ENCODE assay signal across 8 mouse cellular contexts in the genomic region with DNA sequence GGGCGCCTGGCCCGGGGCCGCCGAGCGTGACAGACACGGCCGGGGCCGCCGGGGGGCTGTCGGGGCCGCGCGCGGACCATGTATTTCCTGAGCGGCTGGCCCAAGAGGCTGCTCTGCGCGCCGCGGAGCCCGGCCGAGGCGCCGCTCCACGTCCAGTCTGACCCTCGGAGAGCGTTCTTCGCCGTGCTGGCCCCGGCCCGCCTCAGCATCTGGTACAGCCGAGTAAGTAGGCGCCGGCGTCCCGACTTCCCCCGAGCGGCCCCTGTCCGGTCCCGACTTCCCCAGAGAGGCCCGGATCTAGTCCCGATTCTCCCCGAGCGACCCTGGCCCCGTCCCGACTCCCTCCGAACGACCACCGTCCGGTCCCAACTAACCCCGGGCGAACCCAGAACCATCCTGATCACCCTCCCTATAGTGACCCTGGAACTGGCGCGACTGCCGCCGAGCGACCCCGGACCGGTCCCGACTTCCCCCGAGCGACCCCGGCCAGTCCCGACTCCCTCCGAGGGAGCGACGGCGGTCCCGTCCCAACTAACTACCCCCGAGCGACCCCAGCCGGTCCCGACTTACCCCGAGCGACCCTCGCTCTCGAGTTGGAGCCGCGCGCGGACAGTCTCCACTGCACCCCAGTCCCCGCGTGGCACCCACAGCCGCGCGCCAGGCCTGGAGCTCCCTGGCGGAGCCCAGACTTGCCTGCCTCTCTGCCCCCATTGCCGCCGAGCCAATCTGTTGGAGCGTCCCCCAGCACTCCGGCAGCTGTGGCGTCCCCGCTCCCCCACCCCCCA. TPM values are rescaled to one million over a fixed set of nuclear protein-coding genes. Genes with fewer than 3 reads are reported as not detected.
DNase-seq lines count a peak whose midpoint lies in the region; ATAC-seq and TF ChIP-seq lines count a peak whose summit lies in the region.

No protein-coding gene starts in this region.

- peak overlapping the region; percentile 87 for H3K4me3 ChIP-seq in intestine, embryonic 14.5 days (ENCODE audit: low read depth, low read length)
- peak overlapping the region; percentile 88 for H3K4me3 ChIP-seq in limb, embryonic 13.5 days
- H3K4me3 ChIP-seq in midbrain, embryonic 15.5 days: peak overlapping the region; percentile 84
- H3K4me3 ChIP-seq in stomach, postnatal 0 days (ENCODE audit: low read depth, low read length): peak overlapping the region; percentile 95

- no peak for TF ChIP-seq CTCF in stomach, postnatal 0 days (IDR thresholded peaks at IDR 0.05; ENCODE audit: low read depth)

- DNase-seq in ovary, postnatal 36 days (ENCODE audit: low spot score): peak; percentile 62
- no peak for DNase-seq in ovary, adult 18-20 months (ENCODE audit: low spot score)
- DNase-seq in cerebellum, adult 9-11 months: peak; percentile 68
- DNase-seq in frontal cortex, postnatal 36 days (ENCODE audit: low spot score in 2 of 2): peak; percentile 23 to 28
- peak; percentile 91 for DNase-seq in intestine, embryonic 14.5 days (ENCODE audit: low spot score)
- DNase-seq in stomach, postnatal 0 days (ENCODE audit: low spot score): peak; percentile 64

- under 1% methylated on average over 90 of the region's 92 CpGs for WGBS in intestine, embryonic 14.5 days
- WGBS in limb, embryonic 13.5 days: under 1% methylated on average over 88 of the region's 92 CpGs
- under 1% methylated on average over 89 of the region's 92 CpGs for WGBS in midbrain, embryonic 15.5 days
- WGBS in stomach, postnatal 0 days: under 1% methylated on average over 76 of the region's 92 CpGs

- no peaks in the 10 kb centered on the region for H3K27me3 ChIP-seq in intestine, embryonic 14.5 days (replicated peaks; ENCODE audit: control insufficient read depth, insufficient read depth, low read length)
- no peaks in the 10 kb centered on the region for H3K27me3 ChIP-seq in limb, embryonic 13.5 days
- no peaks in the 10 kb centered on the region for H3K27me3 ChIP-seq in midbrain, embryonic 15.5 days (replicated peaks)
- H3K27me3 ChIP-seq in stomach, postnatal 0 days (ENCODE audit: control insufficient read depth, insufficient read depth, low read length): no peaks in the 10 kb centered on the region

- peak overlapping the region; percentile 93 for H3K9ac ChIP-seq in intestine, embryonic 14.5 days (ENCODE audit: low read length)
- H3K9ac ChIP-seq in limb, embryonic 13.5 days: peak overlapping the region; percentile 94
- H3K9ac ChIP-seq in midbrain, embryonic 15.5 days: peak overlapping the region; percentile 67
- peak overlapping the region; percentile 94 for H3K9ac ChIP-seq in stomach, postnatal 0 days (ENCODE audit: low read length)

- H3K27ac ChIP-seq in intestine, embryonic 14.5 days (ENCODE audit: low read depth): peak overlapping the region; percentile 89
- peak overlapping the region; percentile 94 for H3K27ac ChIP-seq in limb, embryonic 13.5 days
- peak overlapping the region; percentile 91 for H3K27ac ChIP-seq in midbrain, embryonic 15.5 days
- peak overlapping the region; percentile 97 for H3K27ac ChIP-seq in stomach, postnatal 0 days (replicated peaks)

- peaks cover 9% of the 10 kb centered on the region for H3K4me1 ChIP-seq in intestine, embryonic 14.5 days (replicated peaks; ENCODE audit: control insufficient read depth, insufficient read depth, low read length)
- peaks cover 21% of the 10 kb centered on the region for H3K4me1 ChIP-seq in limb, embryonic 13.5 days
- peaks cover 8% of the 10 kb centered on the region for H3K4me1 ChIP-seq in midbrain, embryonic 15.5 days
- H3K4me1 ChIP-seq in stomach, postnatal 0 days (replicated peaks; ENCODE audit: control insufficient read depth, insufficient read depth): peaks cover 2% of the 10 kb centered on the region; the same call in 1 of the 2 replicates

- 0 out of 2 replicates have a peak, but pooled peaks cover 6% of the 10 kb centered on the region for H3K36me3 ChIP-seq in intestine, embryonic 14.5 days (ENCODE audit: control insufficient read depth, insufficient read depth, low read length)
- H3K36me3 ChIP-seq in limb, embryonic 13.5 days: peaks cover 4% of the 10 kb centered on the region; the same call in 1 of the 2 replicates
- H3K36me3 ChIP-seq in midbrain, embryonic 15.5 days (replicated peaks): no peaks in the 10 kb centered on the region
- H3K36me3 ChIP-seq in stomach, postnatal 0 days (ENCODE audit: control insufficient read depth, insufficient read depth, low read length): no peaks in the 10 kb centered on the region

- ATAC-seq in intestine, embryonic 14.5 days (replicated peaks; ENCODE audit: low FRiP score, low TSS enrichment, low read depth): peak; percentile 74
- peak; percentile 73 for ATAC-seq in limb, embryonic 13.5 days (ENCODE audit: low FRiP score, low read depth)
- ATAC-seq in midbrain, embryonic 15.5 days (replicated peaks): peak; percentile 86
- ATAC-seq in stomach, postnatal 0 days (ENCODE audit: low FRiP score, low TSS enrichment): peak; percentile 67

- TF ChIP-seq EP300 in stomach, postnatal 0 days (optimal IDR thresholded peaks at IDR 0.05): no peak

- H3K4me2 ChIP-seq in intestine, embryonic 14.5 days (ENCODE audit: low read length): peak overlapping the region; percentile 83
- H3K4me2 ChIP-seq in limb, embryonic 13.5 days (replicated peaks): peak overlapping the region; percentile 72
- peak overlapping the region; percentile 65 for H3K4me2 ChIP-seq in midbrain, embryonic 15.5 days
- H3K4me2 ChIP-seq in stomach, postnatal 0 days (replicated peaks; ENCODE audit: low read depth): peak overlapping the region; percentile 79

- H3K9me3 ChIP-seq in intestine, embryonic 14.5 days (ENCODE audit: control insufficient read depth, low read length): no peaks in the 10 kb centered on the region
- H3K9me3 ChIP-seq in limb, embryonic 13.5 days: no peaks in the 10 kb centered on the region
- no peaks in the 10 kb centered on the region for H3K9me3 ChIP-seq in midbrain, embryonic 15.5 days
- no peaks in the 10 kb centered on the region for H3K9me3 ChIP-seq in stomach, postnatal 0 days (ENCODE audit: control insufficient read depth, low read length)

RNA-seq across cellular contexts. Expression of gene Ric1, which starts 0.6 kb away (rescaled TPM):
- polyA plus RNA-seq in intestine, embryonic 14.5 days (2014; fragmentation: Nextera tagmentation; extraction: Ambion mirVana): 15.8 TPM in 2 replicates
- 25.5 and 25.7 TPM in 2 replicates for polyA plus RNA-seq in limb, embryonic 13.5 days (2015; fragmentation: Nextera tagmentation; extraction: Ambion mirVana)
- polyA plus RNA-seq in midbrain, embryonic 15.5 days (2015; fragmentation: Nextera tagmentation; extraction: Ambion mirVana): 12.1 and 14.4 TPM in 2 replicates
- polyA plus RNA-seq in stomach, postnatal 0 days (2015; fragmentation: Nextera tagmentation; extraction: Ambion mirVana): 7.4 and 7.6 TPM in 2 replicates
